Mouse (Mus musculus) heart, postnatal 0 days (tissue): ENCODE results near the gene Nfib. TPM values are rescaled to one million over a fixed set of nuclear protein-coding genes. Genes with fewer than 3 reads are reported as not detected.
A peak's percentile ranks its signal among the peaks of the same experiment; 100 is the strongest.

Experiments used
- ATAC-seq: fragments of 200-750 bp; cut with Nextera tagmentation; 2 replicates; pipeline ENCODE4 v1.8.0; 2017; ENCODE audit warnings: low read depth, moderate number of reproducible peaks, moderate library complexity; ENCODE audit not compliant: insufficient read depth
- DNase-seq: peaks from one replicate; pipeline ENCODE4 v3.0.0-alpha.2; 2016; ENCODE audit warnings: low spot score
- H3K27ac ChIP-seq: fragments of 300-500 bp; sonication (generic); 2 replicates; pipeline ENCODE4 v1.5.1; 2014; ENCODE audit warnings: low read depth, mild to moderate bottlenecking
- H3K27me3 ChIP-seq: fragments of 300-500 bp; sonication (generic); 2 replicates; pipeline ENCODE4 v1.6.1; 2014; ENCODE audit warnings: low read length, mixed read lengths; ENCODE audit not compliant: control insufficient read depth, insufficient read depth
- H3K36me3 ChIP-seq: fragments of 300-500 bp; sonication (generic); replicated peaks from 2 replicates; pipeline ENCODE4 v1.6.1; 2014; ENCODE audit warnings: low read length, mixed read lengths; ENCODE audit not compliant: control insufficient read depth, insufficient read depth
- H3K4me1 ChIP-seq: fragments of 300-500 bp; sonication (generic); 2 replicates; pipeline ENCODE4 v1.6.1; 2014; ENCODE audit warnings: antibody characterized with exemption; ENCODE audit not compliant: control insufficient read depth, insufficient read depth
- H3K4me2 ChIP-seq: fragments of 300-500 bp; sonication (generic); 2 replicates; pipeline ENCODE4 v1.6.1; 2014; ENCODE audit warnings: low read depth, mild to moderate bottlenecking, low read length, moderate library complexity
- H3K4me3 ChIP-seq: fragments of 300-500 bp; sonication (generic); 2 replicates; pipeline ENCODE4 v1.5.1; 2014; ENCODE audit warnings: low read depth, low read length
- H3K9ac ChIP-seq: fragments of 300-500 bp; sonication (generic); replicated peaks from 2 replicates; pipeline ENCODE4 v1.6.1; 2014; ENCODE audit warnings: low read depth, low read length, mixed read lengths
- H3K9me3 ChIP-seq: fragments of 300-500 bp; sonication (generic); replicated peaks from 2 replicates; pipeline ENCODE4 v1.6.1; 2016; ENCODE audit warnings: low read length; ENCODE audit not compliant: control insufficient read depth
- CTCF ChIP-seq: IDR thresholded peaks from 2 replicates; pipeline ENCODE4 v1.5.1; 2016; ENCODE audit warnings: antibody characterized with exemption, control low read depth, low read depth
- EP300 ChIP-seq: IDR thresholded peaks from 2 replicates; pipeline ENCODE4 v1.6.1; 2016; ENCODE audit warnings: antibody characterized with exemption, low read depth
- whole genome bisulfite sequencing: fragments of 180-500 bp; shearing (Covaris S2); extraction: QIAGEN DNeasy Blood & Tissue Kit; methylation state at CpG from one replicate; pipeline ENCODE4 v1.1.7; 2014; 5-methylcytosine and 5-hydroxymethylcytosine counted together
- polyA plus RNA-seq: library from polyadenylated mRNA; unstranded; fragments of >200 nt; fragmentation: Nextera tagmentation; extraction: Ambion mirVana; gene quantifications from 2 replicates; pipeline ENCODE4 v1.2.1, GENCODE M21; 2015
- total RNA-seq: library from RNA; depleted of rRNA; stranded (reverse); fragments of >200 nt; gene quantifications from 2 replicates; pipeline ENCODE4 v1.2.3, GENCODE M21; 2014; ENCODE audit warnings: low replicate concordance

The Nfib gene
- total and polyA plus RNA-seq, 2 experiments from 2014 or later = 44.0 to 82.0 TPM

DNA sequence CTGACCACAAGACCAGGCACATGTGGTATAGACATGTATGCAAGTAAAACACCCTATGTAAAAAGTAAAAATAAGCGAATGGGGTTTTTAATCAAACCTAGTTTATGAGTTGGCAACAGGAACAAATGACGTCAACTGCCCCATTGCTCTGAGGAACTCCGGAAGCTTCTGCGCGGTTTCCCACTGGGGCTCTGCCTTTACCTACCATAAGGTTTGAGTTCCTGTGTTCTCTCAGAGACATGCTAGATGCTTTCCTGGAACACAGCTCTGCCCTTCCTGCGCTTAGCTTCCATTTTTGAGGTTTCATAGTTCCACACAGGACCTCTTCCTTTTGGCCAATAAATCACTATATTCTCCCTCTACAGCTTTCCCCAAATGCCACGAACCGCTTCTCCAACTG is 273.7 kb downstream of the Nfib start:
- Histone ChIP-seq H3K4me2 (no peak overlapping the region), H3K4me3 (no peak overlapping the region), H3K27ac (peak overlapping the region; percentile 57), H3K27me3 (no peaks in the 10 kb centered on the region), H3K4me1 (peaks cover 57% of the 10 kb centered on the region), H3K9me3 (no peaks in the 10 kb centered on the region), H3K9ac (no peak overlapping the region), H3K36me3 (no peaks in the 10 kb centered on the region)
- WGBS = 77% methylated on average over 8 of the region's 8 CpGs
- no peak for TF ChIP-seq CTCF
- ATAC-seq (no peak), DNase-seq (no peak)

DNA sequence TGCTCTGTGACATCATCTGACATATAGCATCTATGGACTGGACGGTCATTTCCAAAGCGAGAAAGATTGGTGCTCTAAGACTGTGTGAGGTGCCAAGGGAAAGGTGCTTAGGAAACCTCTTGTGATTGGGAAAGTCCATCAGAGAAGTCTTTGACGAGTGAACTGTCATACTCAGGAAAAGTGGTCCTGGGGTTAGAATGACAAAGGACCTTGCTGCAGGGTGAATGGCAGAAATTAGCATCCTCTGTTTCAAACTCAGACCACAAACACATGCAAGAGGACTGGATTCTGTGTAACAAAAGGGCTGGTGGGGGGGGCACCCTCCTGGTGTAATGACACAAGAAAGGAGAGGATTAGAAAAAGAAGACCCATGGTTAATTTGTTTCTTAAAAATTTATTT is 274.7 kb downstream of the Nfib start:
- no peak for ATAC-seq
- Histone ChIP-seq H3K4me1 (peaks cover 50% of the 10 kb centered on the region), H3K9ac (no peak overlapping the region), H3K27me3 (no peaks in the 10 kb centered on the region), H3K4me2 (no peak overlapping the region), H3K9me3 (no peaks in the 10 kb centered on the region), H3K27ac (no peak overlapping the region), H3K4me3 (no peak overlapping the region), H3K36me3 (no peaks in the 10 kb centered on the region)
- WGBS = 77% methylated on average over 3 of the region's 3 CpGs
- no peak for DNase-seq
- TF ChIP-seq CTCF = no peak
- TF ChIP-seq EP300 = no peak

DNA sequence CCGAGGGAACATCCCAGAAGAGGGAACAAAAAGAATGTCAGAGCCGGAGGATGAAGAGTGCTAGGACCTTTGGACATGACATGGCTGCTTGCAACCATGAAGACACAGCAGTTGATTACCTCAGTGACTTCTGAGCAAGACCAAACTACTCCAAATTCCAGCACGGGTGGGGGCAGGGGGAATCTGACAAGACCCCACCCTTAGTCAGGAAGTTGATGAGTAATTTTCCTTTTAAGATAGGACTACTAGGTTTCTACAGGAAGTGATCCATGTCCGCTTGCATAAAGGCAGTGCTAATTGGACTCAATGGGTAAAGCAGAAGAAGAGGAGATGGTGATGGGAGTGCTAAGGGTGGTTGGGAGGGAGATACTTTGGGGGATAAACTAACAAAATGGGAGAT is 279.3 kb downstream of the Nfib start:
- H3K9ac ChIP-seq = no peak overlapping the region
- WGBS = 70% methylated on average over 4 of the region's 4 CpGs
- no peaks in the 10 kb centered on the region for H3K36me3 ChIP-seq
- peak overlapping the region; percentile 44; the same call in 1 of the 2 replicates for H3K27ac ChIP-seq
- no peak overlapping the region for H3K4me2 ChIP-seq
- H3K4me3 ChIP-seq = no peak overlapping the region
- no peaks in the 10 kb centered on the region for H3K27me3 ChIP-seq
- H3K4me1 ChIP-seq = peaks cover 27% of the 10 kb centered on the region
- H3K9me3 ChIP-seq = no peaks in the 10 kb centered on the region
- TF ChIP-seq CTCF (no peak), EP300 (no peak)
- ATAC-seq (no peak; the same call in 1 of the 2 replicates), DNase-seq (peak; percentile 39)

DNA sequence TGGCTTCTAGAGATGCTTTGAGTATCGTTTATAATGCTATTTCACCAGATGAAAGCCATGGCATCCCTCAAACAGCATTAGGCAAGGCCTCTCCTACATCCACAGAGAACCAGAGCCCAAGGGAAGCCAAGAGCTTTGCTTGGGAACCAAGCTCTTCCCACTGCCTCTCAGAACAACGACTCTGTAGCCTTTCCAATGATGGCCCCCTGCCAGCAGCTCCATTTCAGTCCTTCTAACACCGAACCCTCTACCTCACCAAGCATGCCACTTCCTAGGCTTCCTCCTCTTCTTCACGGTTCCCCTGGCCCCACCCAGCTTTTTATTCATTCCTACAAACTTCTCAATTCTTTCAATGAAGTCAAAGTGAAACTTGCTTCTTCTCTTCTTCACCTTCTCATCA is 287.3 kb downstream of the Nfib start:
- no peak overlapping the region for H3K9ac ChIP-seq
- WGBS = 40% methylated on average over 4 of the region's 4 CpGs
- DNase-seq (no peak), ATAC-seq (no peak)
- H3K27me3 ChIP-seq = no peaks in the 10 kb centered on the region
- no peaks in the 10 kb centered on the region for H3K9me3 ChIP-seq
- peaks cover 40% of the 10 kb centered on the region for H3K4me1 ChIP-seq
- no peaks in the 10 kb centered on the region for H3K36me3 ChIP-seq
- H3K27ac ChIP-seq = no peak overlapping the region
- no peak for TF ChIP-seq EP300
- no peak for TF ChIP-seq CTCF
- H3K4me2 ChIP-seq = no peak overlapping the region
- H3K4me3 ChIP-seq = no peak overlapping the region

DNA sequence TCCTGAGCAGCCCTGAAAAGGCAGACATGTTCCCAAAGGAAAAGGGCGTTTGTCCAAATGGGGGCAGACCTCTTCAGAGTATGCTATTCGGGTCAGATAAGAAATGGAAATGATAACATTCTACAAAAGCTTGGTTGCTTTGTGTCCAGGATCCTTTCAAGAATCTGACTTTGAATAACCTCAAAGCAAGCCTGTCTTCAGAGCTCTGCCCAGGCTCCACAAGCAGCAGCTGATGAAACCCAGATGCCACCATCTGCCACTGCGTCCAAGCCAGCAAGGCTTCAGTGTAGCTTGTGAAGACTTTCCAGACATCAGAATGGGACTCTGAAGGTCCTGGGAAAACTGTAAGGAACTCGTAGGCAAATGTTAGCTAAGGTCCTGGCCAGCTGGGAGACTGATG is 289.7 kb downstream of the Nfib start:
- peaks cover 54% of the 10 kb centered on the region for H3K4me1 ChIP-seq
- TF ChIP-seq CTCF = no peak
- TF ChIP-seq EP300 = no peak
- H3K4me2 ChIP-seq = no peak overlapping the region
- peak; percentile 55; the same call in 1 of the 2 replicates for ATAC-seq
- no peaks in the 10 kb centered on the region for H3K36me3 ChIP-seq
- H3K27me3 ChIP-seq = no peaks in the 10 kb centered on the region
- WGBS = 8% methylated on average over 4 of the region's 4 CpGs
- H3K4me3 ChIP-seq = no peak overlapping the region
- H3K9me3 ChIP-seq = no peaks in the 10 kb centered on the region
- H3K9ac ChIP-seq = no peak overlapping the region
- peak overlapping the region; percentile 66 for H3K27ac ChIP-seq
- peak; percentile 67 for DNase-seq

DNA sequence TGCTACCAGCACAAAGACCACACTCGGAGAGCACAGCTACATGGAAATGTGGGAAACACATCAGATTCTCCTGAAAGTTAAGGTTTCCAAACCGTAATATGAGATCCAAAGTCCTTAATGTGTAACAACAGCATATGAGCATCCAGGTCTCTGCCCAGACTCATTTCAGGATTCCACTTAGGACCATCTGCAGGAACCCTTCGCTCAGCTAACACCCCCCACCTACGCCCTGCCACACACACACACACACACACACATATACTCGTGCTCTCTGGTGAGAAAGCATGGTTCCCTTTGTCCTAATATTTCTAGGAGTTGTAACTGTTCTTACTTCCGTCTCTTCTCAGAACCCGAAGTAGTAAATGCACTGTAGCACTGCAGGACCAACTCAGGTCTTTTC is 292.9 kb downstream of the Nfib start:
- TF ChIP-seq CTCF (no peak), EP300 (no peak)

More for the DNA sequence above, 292.9 kb downstream of the Nfib start:
- H3K9ac ChIP-seq = no peak overlapping the region
- H3K4me3 ChIP-seq = no peak overlapping the region
- peaks cover 43% of the 10 kb centered on the region for H3K4me1 ChIP-seq
- H3K27ac ChIP-seq = peak overlapping the region; percentile 62
- H3K4me2 ChIP-seq = no peak overlapping the region
- no peak for DNase-seq
- WGBS = 68% methylated on average over 7 of the region's 7 CpGs
- no peaks in the 10 kb centered on the region for H3K36me3 ChIP-seq
- H3K9me3 ChIP-seq = no peaks in the 10 kb centered on the region
- no peaks in the 10 kb centered on the region for H3K27me3 ChIP-seq
- ATAC-seq = no peak
